Mouse (Mus musculus): ENCODE measurements around the gene Pate1.

Gene Pate1

GRCm38 (mm10) chr9:35687013-35687412 is at the start of gene Pate1:
Pate1 (minus strand) TSS chr9:35687390.
- no peak for DNase-seq

GRCm38 (mm10) chr9:35707265-35707664 is 20.1 kb upstream of the Pate1 start:
- DNase-seq, result no peak

- DNase-seq, result no peak
These were observed 4.7 kb upstream of the Pate1 start for GRCm38 (mm10) chr9:35691924-35692323.

GRCm38 (mm10) chr9:35673557-35673956 is 13.6 kb downstream of the Pate1 start:
- no peak for DNase-seq

GRCm38 (mm10) chr9:35648102-35648501 is 39.1 kb downstream of the Pate1 start, which contains the start of gene Pate3:
Pate3 (minus strand) TSS chr9:35648202.
- DNase-seq, result no peak

All from kidney, adult 18-20 months (tissue).